Comparison of ENCODE assay signal across 1 mouse cellular context in the genomic region with DNA sequence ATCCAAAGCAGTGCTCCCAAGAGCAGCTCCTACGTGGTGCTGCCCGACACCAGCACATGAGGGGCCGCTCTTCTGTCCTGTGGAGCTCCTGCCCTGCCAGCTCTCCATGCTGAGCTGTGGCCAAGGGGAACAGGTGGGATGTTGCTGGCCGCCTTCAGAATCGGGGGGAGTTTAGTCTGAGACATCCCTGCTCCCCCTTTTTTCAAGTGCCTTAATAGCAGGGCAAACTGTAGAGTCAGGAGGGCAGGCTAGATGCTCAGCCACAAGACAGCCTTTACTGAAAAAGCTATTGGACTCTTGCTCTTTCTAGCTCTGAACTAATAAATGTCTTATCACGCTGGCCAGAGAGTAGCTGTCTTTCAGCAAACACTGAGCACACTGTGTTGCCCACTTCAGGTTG.
TF ChIP-seq lines count a peak whose summit lies in the region.

No protein-coding gene starts in this region.

TF ChIP-seq in CH12.LX, 34 proteins besides CTCF, POLR2A, EP300 and RAD21:
- TF ChIP-seq E2F4 (IDR thresholded peaks at IDR 0.05; ENCODE audit: insufficient replicate concordance, low read depth, low read length) (no peak), USF1 (IDR thresholded peaks at IDR 0.05; ENCODE audit: low read depth, low read length) (no peak), JUN (IDR thresholded peaks at IDR 0.05; ENCODE audit: insufficient read depth, low read depth, low read length) (no peak), USF2 (conservative IDR thresholded peaks at IDR 0.05; ENCODE audit: low read depth, low read length) (no peak), ELF1 (IDR thresholded peaks at IDR 0.05; ENCODE audit: low read depth, low read length) (no peak), SMC3 (IDR thresholded peaks at IDR 0.05; ENCODE audit: low read depth, low read length) (no peak)
